Mouse (Mus musculus) G1E (cell line): ENCODE measurements at regions not wholly inside any gene's neighbourhood (a gene's known extent, or its start where the extent isn't known, plus 50 kb on each side); places are given as distances from the start of the nearest gene placed in this dataset.

Experiments
- ATAC-seq: 2 replicates; pipeline ENCODE4 v1.8.0; 2016; ENCODE audit warnings: mild to moderate bottlenecking; ENCODE audit not compliant: insufficient number of reproducible peaks, poor library complexity, low FRiP score, severe bottlenecking; ENCODE audit errors: extremely low read depth
- DNase-seq: peaks from one replicate; pipeline ENCODE4 v3.0.0; 2012; ENCODE audit warnings: low spot score
- H3K27me3 ChIP-seq: 2 replicates; pipeline ENCODE4 v1.6.1; 2012; ENCODE audit warnings: mild to moderate bottlenecking, low read length, inconsistent platforms; ENCODE audit not compliant: insufficient read depth
- H3K36me3 ChIP-seq: replicated peaks from 2 replicates; pipeline ENCODE3; 2012; ENCODE audit warnings: mild to moderate bottlenecking, inconsistent platforms
- H3K4me1 ChIP-seq: 2 replicates; pipeline ENCODE4 v1.6.1; 2012; ENCODE audit warnings: low read depth, low read length, inconsistent platforms, mixed read lengths; ENCODE audit not compliant: insufficient read depth
- H3K4me3 ChIP-seq: 2 replicates; pipeline ENCODE4 v1.5.1; 2012; ENCODE audit warnings: low read depth, mild to moderate bottlenecking, inconsistent platforms, low read length, moderate library complexity, mixed read lengths
- H3K9me3 ChIP-seq: replicated peaks from 2 replicates; pipeline ENCODE4 v1.6.1; 2012; ENCODE audit warnings: inconsistent platforms
- CTCF ChIP-seq: IDR thresholded peaks from 2 replicates; pipeline ENCODE4 v1.5.1; 2012; ENCODE audit warnings: low read depth, low read length, inconsistent platforms, mixed read lengths
- GATA1 ChIP-seq: IDR thresholded peaks from 2 replicates; pipeline ENCODE4 v1.6.1; 2012; ENCODE audit warnings: borderline replicate concordance, low read length, inconsistent platforms, mixed read lengths
- GATA2 ChIP-seq: IDR thresholded peaks from 2 replicates; pipeline ENCODE4 v1.6.1; 2012; ENCODE audit warnings: low read depth, low read length, inconsistent platforms, borderline replicate concordance
- POLR2AphosphoS5 ChIP-seq: IDR thresholded peaks from 2 replicates; pipeline ENCODE4 v1.6.1; 2012; ENCODE audit warnings: low read depth, low read length, inconsistent platforms; ENCODE audit not compliant: insufficient replicate concordance
- TAL1 ChIP-seq: conservative IDR thresholded peaks from 2 replicates; pipeline ENCODE4 v1.6.1; 2012; ENCODE audit warnings: low read depth, low read length, inconsistent platforms, mixed read lengths

DNA sequence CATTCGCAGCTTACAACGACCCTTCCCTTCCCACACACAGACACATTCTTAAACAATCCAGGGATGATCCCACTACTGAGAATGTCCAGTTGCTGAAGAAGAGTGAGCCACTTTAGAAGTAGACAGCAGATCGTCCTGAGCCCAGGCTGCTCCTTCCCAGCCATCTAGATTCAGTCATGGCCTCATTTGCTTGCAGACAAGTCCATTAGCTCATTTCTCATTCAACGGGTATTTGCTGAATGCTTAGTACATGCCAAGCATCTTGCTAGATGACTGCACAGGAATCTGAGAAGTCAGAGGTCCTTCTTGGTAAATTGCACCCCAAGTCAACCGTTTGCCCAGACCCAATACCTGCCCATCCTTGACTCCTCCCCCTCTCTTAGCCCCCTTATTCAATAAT lies 57.8 kb downstream of the Ier5 start:
- DNase-seq (no peak), ATAC-seq (no peak)
- TF ChIP-seq GATA2 (no peak), CTCF (no peak), POLR2AphosphoS5 (no peak), GATA1 (no peak), TAL1 (no peak)
- Histone ChIP-seq H3K27me3 (no peaks in the 10 kb centered on the region), H3K4me1 (peaks cover 39% of the 10 kb centered on the region), H3K36me3 (no peaks in the 10 kb centered on the region), H3K9me3 (no peaks in the 10 kb centered on the region), H3K4me3 (no peak overlapping the region)

GRCm38 (mm10) chr1:155040939-155041371 lies 58.5 kb downstream of the Ier5 start:
- H3K9me3 ChIP-seq = no peaks in the 10 kb centered on the region
- no peaks in the 10 kb centered on the region for H3K36me3 ChIP-seq
- H3K4me3 ChIP-seq = no peak overlapping the region
- peaks cover 45% of the 10 kb centered on the region for H3K4me1 ChIP-seq
- ATAC-seq (no peak), DNase-seq (no peak)
- H3K27me3 ChIP-seq = no peaks in the 10 kb centered on the region
- TF ChIP-seq CTCF (no peak), TAL1 (no peak), POLR2AphosphoS5 (no peak), GATA2 (no peak), GATA1 (no peak)

DNA sequence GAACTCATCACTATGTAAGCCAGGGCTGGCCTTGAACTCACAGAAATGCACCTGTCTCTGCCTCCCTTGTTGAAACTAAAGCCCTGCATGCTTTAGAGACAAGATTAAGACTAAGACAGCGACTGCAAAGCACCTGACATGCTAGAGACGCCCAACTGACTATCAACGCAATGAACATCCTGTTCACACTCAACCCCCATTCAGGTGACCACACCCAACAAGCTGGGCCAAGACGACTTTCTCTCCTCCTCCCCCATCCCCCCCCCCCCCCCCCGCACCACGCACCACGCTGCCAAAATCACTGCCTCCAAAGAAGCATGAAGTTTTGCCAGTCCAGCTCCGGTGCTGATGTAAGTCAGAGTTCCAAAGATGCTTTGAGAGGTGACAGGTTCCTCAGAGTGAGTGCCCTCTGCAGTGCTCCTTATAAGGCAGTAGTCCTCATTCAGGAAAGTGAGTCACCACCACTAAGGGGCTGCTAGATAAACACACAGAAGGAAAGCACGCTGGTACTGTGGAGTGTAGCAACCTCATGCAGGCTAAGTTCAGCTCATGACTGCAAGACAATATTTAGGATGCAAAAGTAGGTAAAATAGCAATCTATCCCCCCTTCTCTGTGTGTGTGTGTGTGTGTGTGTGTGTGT lies 59.2 kb downstream of the Ier5 start:
- no peaks in the 10 kb centered on the region for H3K9me3 ChIP-seq
- H3K4me1 ChIP-seq = peaks cover 48% of the 10 kb centered on the region
- ATAC-seq = no peak
- H3K4me3 ChIP-seq = no peak overlapping the region; the same call in 1 of the 2 replicates
- H3K36me3 ChIP-seq = no peaks in the 10 kb centered on the region
- TF ChIP-seq POLR2AphosphoS5 (no peak), GATA1 (no peak), GATA2 (no peak), TAL1 (no peak), CTCF (no peak)
- H3K27me3 ChIP-seq = no peaks in the 10 kb centered on the region
- DNase-seq = no peak

GRCm38 (mm10) chr1:155038631-155039625 lies 60.5 kb downstream of the Ier5 start:
- DNase-seq (peak; percentile 78), ATAC-seq (peak; percentile 96)
- Histone ChIP-seq H3K27me3 (no peaks in the 10 kb centered on the region), H3K4me3 (peak overlapping the region; percentile 42; the same call in 1 of the 2 replicates), H3K9me3 (no peaks in the 10 kb centered on the region), H3K36me3 (no peaks in the 10 kb centered on the region), H3K4me1 (peaks cover 48% of the 10 kb centered on the region)
- no peak for TF ChIP-seq CTCF
- TF ChIP-seq TAL1 = peak; percentile 84

DNA sequence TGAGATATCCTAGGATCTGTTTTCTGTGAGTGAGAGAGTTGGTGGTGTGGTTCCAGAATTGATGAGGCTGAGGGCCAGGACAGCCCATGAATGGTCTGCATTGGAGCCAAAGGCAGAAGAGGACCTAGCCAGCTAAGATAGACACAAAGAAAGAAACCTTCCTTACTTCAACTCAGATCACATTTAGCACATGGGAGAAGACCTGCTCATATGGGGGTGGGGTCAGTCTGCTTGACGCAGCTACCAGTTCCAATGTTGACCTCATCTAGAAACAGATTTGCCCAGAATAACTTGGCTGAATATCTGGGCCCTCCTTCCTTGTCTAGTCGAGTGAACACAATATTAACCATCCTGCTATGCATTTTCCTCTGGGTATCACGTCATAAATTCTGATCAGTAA lies 62.0 kb downstream of the Ier5 start:
- Histone ChIP-seq H3K9me3 (no peaks in the 10 kb centered on the region), H3K4me1 (peaks cover 51% of the 10 kb centered on the region)
- no peak for TF ChIP-seq GATA2
- no peak for TF ChIP-seq GATA1
- TF ChIP-seq POLR2AphosphoS5 = no peak
- TF ChIP-seq CTCF = no peak
- TF ChIP-seq TAL1 = no peak

GRCm38 (mm10) chr1:155030908-155031307 lies 68.5 kb downstream of the Ier5 start:
- Histone ChIP-seq H3K27me3 (peaks cover 7% of the 10 kb centered on the region; the same call in 1 of the 2 replicates), H3K4me1 (peaks cover 53% of the 10 kb centered on the region), H3K36me3 (no peaks in the 10 kb centered on the region), H3K4me3 (peak overlapping the region; percentile 20; the same call in 1 of the 2 replicates), H3K9me3 (no peaks in the 10 kb centered on the region)
- ATAC-seq = peak; percentile 62
- TF ChIP-seq GATA2 (no peak), TAL1 (peak; percentile 55)
- DNase-seq = no peak

More for the DNA sequence above, 62.0 kb downstream of the Ier5 start:
- DNase-seq = no peak
- H3K27me3 ChIP-seq = no peaks in the 10 kb centered on the region
- H3K4me3 ChIP-seq = no peak overlapping the region
- no peak for ATAC-seq
- no peaks in the 10 kb centered on the region for H3K36me3 ChIP-seq
